Mouse (Mus musculus) ovary, postnatal 10 days (tissue): Measurements from ENCODE around the gene Prc1.

Source experiments
- DNase-seq: peaks from one replicate; pipeline ENCODE4 v3.0.0; 2022; ENCODE audit warnings: low spot score

Prc1 gene

GRCm38 (mm10) chr7:80336932-80337331, 42.7 kb downstream of the Prc1 start:
- DNase-seq = no peak

- no peak for DNase-seq
Observed at GRCm38 (mm10) chr7:80339371-80339770, 45.1 kb downstream of the Prc1 start.

GRCm38 (mm10) chr7:80339793-80340628, 45.8 kb downstream of the Prc1 start:
- DNase-seq = peak; percentile 94

GRCm38 (mm10) chr7:80340793-80341192, 46.5 kb downstream of the Prc1 start, which contains the start of gene Unc45a:
Gene Unc45a (minus strand): TSS chr7:80341005.
- no peak for DNase-seq

- no peak for DNase-seq
Observed at GRCm38 (mm10) chr7:80341793-80342192, 47.5 kb downstream of the Prc1 start.

GRCm38 (mm10) chr7:80342858-80343257, 48.6 kb downstream of the Prc1 start, which contains the start of gene Hddc3:
Gene Hddc3 (plus strand): TSS chr7:80343104.
- peak; percentile 81 for DNase-seq

GRCm38 (mm10) chr7:80343270-80344018, 49.2 kb downstream of the Prc1 start:
- DNase-seq = no peak

- no peak for DNase-seq
Observed at GRCm38 (mm10) chr7:80346173-80346572, 51.9 kb downstream of the Prc1 start.

- no peak for DNase-seq
Observed at GRCm38 (mm10) chr7:80346830-80347229, 52.6 kb downstream of the Prc1 start.

GRCm38 (mm10) chr7:80347670-80348586, 53.7 kb downstream of the Prc1 start:
- no peak for DNase-seq

- no peak for DNase-seq
Observed at GRCm38 (mm10) chr7:80350808-80351207, 56.6 kb downstream of the Prc1 start.

GRCm38 (mm10) chr7:80352920-80353319, 58.7 kb downstream of the Prc1 start:
- no peak for DNase-seq

GRCm38 (mm10) chr7:80356351-80356750, 62.1 kb downstream of the Prc1 start:
- DNase-seq = no peak

GRCm38 (mm10) chr7:80357156-80357555, 62.9 kb downstream of the Prc1 start:
- no peak for DNase-seq

GRCm38 (mm10) chr7:80358039-80358438, 63.8 kb downstream of the Prc1 start:
- no peak for DNase-seq

GRCm38 (mm10) chr7:80360435-80360834, 66.2 kb downstream of the Prc1 start:
- no peak for DNase-seq

- DNase-seq = no peak
Observed at GRCm38 (mm10) chr7:80365759-80366158, 71.5 kb downstream of the Prc1 start.
